Mouse (Mus musculus): ENCODE measurements at regions not wholly inside any gene's neighbourhood (a gene's known extent, or its start where the extent isn't known, plus 50 kb on each side); places are given as distances from the start of the nearest gene placed in this dataset.
"Not testable (repeated sequence)": the region's sequence is repeated elsewhere in the genome, so short reads cannot be mapped to it uniquely, and the experiment has no call there.

DNA sequence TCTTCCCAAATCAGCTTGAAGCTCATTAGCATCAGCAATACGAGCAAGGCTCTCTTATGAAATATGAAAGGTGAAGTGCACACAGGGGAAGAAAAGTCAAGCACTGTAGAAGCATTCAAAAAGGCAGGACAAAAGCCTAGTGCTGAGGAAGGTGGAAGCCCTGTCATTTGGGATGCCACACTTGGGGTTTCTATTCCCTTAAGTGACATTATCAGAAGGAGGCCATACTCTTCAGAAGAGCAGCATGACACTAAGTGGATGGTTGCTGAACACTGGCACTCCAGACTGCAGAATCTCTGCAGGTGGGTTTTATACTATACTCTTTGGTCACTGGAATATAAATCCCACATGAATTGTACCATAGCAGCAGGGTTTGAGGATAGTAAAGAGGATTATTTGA is 120.4 kb upstream of the Pcsk1 start:
- no peaks in the 10 kb centered on the region for H3K36me3 ChIP-seq (ENCODE audit: insufficient read depth, low read length)
- TF ChIP-seq POU5F1 (IDR thresholded peaks at IDR 0.05; ENCODE audit: borderline replicate concordance, low read length) (no peak), NANOG (IDR thresholded peaks at IDR 0.05; ENCODE audit: borderline replicate concordance, low read length) (no peak), CTCF (conservative IDR thresholded peaks at IDR 0.05; ENCODE audit: low read length) (no peak)
- no peaks in the 10 kb centered on the region for H3K9me3 ChIP-seq (ENCODE audit: low read length)
- H3K4me1 ChIP-seq (replicated peaks; ENCODE audit: low read depth, low read length): no peaks in the 10 kb centered on the region
- no peak overlapping the region for H3K4me3 ChIP-seq (replicated peaks; ENCODE audit: low read length)
- H3K27me3 ChIP-seq (ENCODE audit: insufficient read depth, low read length): no peaks in the 10 kb centered on the region

- Histone ChIP-seq H3K4me3 (replicated peaks; ENCODE audit: low read length) (no peak overlapping the region), H3K27me3 (ENCODE audit: insufficient read depth, low read length) (no peaks in the 10 kb centered on the region), H3K36me3 (ENCODE audit: insufficient read depth, low read length) (no peaks in the 10 kb centered on the region), H3K4me1 (replicated peaks; ENCODE audit: low read depth, low read length) (no peaks in the 10 kb centered on the region), H3K9me3 (ENCODE audit: low read length) (no peaks in the 10 kb centered on the region)
- TF ChIP-seq POU5F1 (IDR thresholded peaks at IDR 0.05; ENCODE audit: borderline replicate concordance, low read length): no peak
- no peak for TF ChIP-seq CTCF (conservative IDR thresholded peaks at IDR 0.05; ENCODE audit: low read length)
- no peak for TF ChIP-seq NANOG (IDR thresholded peaks at IDR 0.05; ENCODE audit: borderline replicate concordance, low read length)
These were observed 133.8 kb upstream of the Pcsk1 start for GRCm38 (mm10) chr13:74955876-74956275.

DNA sequence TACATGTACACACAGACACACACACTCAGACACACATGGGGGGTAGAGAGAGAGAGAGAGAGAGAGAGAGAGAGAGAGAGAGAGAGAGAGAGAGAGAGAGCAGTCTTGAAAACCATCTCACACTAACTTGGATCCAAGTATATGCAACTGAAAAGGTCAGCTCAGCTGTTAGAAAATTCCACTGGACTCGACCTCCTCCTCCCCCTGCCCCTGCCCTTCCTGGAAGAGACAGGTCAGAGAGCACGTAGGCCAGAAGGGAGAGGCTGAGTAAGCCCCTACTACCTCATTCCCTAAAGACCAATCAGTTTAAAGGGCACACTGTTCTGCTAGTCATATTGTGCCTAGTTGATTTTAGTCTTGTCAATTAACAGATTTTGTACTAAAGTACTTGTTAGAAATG is 105.0 kb upstream of the Cast start:
- not testable (repeated sequence) for H3K4me3 ChIP-seq (replicated peaks; ENCODE audit: low read length); H3K36me3 ChIP-seq (ENCODE audit: insufficient read depth, low read length); H3K9me3 ChIP-seq (ENCODE audit: low read length); H3K4me1 ChIP-seq (replicated peaks; ENCODE audit: low read depth, low read length); H3K27me3 ChIP-seq (ENCODE audit: insufficient read depth, low read length)

DNA sequence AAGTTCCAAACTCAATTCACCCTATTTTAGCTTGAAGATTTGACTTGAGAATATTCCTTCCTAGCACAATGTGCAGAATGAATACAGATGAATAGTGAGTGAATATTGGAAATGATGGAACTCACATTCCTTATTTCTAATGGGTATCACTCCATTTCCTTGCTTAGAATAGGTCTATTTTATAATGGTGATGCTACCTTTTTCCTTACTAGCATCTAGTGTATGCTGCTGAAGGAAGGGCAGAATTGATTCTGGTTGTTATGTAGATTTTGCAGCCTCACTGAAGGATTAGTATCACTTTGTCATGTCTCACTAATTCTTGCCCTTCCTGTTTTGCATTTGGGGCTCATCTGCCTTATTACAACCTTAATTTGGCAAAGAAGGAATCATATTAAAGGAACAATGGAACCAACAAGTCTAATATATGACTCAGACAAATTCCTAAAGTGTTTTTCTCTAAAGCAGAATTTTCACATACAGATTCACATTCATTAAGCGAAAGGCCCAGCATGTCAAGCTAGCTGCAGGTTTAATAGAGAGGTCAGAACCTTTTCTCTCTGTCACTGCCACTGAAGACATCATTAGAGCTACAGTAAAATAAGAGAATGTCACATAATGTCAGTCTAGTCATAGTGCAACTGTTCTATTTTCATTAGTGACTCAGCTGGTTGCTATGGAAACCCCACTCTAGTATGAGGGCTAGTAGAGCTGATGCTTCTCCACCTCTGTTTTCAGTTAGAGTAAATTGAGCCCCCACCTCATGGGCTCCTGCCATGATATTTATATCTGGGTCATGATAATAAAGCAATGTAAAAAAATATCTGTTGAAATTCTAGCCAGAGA is 94.8 kb upstream of the Cast start:
- H3K36me3 ChIP-seq (ENCODE audit: insufficient read depth, low read length): no peaks in the 10 kb centered on the region
- no peaks in the 10 kb centered on the region for H3K4me1 ChIP-seq (replicated peaks; ENCODE audit: low read depth, low read length)

DNA sequence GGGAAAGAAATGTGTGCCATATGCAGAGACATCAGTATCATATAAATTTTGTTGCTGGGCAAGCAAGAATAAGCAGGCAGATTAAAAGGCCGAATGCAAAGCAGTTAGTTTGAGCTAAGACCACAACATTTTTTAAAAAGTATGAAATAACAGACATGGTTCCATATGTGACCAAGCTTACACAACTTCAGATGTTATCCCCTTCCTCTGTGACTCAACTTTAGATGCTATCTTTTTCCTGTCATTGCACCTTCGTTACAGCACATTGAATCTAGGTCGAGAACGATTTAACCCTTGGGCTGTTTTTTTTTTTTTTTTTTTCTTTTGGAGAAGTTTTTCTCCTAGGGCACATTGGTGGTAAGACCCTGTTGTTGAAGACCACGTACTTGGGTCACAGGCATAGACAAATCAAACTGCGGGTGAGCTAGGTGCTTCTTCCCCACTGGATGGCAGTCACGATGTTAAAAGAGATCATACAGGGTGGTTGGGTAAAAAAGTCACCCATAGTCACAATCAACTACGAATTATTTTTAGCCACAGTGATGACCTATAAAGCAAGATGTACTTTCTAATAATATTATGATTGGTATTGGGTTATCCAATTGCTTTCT is 81.4 kb upstream of the Cast start:
- Histone ChIP-seq H3K36me3 (ENCODE audit: insufficient read depth, low read length) (no peaks in the 10 kb centered on the region), H3K4me1 (replicated peaks; ENCODE audit: low read depth, low read length) (no peaks in the 10 kb centered on the region), H3K9me3 (ENCODE audit: low read length) (peaks cover 28% of the 10 kb centered on the region), H3K4me3 (replicated peaks; ENCODE audit: low read length) (no peak overlapping the region), H3K27me3 (ENCODE audit: insufficient read depth, low read length) (no peaks in the 10 kb centered on the region)
- TF ChIP-seq CTCF (conservative IDR thresholded peaks at IDR 0.05; ENCODE audit: low read length): no peak
- TF ChIP-seq POU5F1 (IDR thresholded peaks at IDR 0.05; ENCODE audit: borderline replicate concordance, low read length): no peak
- TF ChIP-seq NANOG (IDR thresholded peaks at IDR 0.05; ENCODE audit: borderline replicate concordance, low read length): no peak

More for the DNA sequence above, 94.8 kb upstream of the Cast start:
- Histone ChIP-seq H3K9me3 (ENCODE audit: low read length) (no peaks in the 10 kb centered on the region), H3K27me3 (ENCODE audit: insufficient read depth, low read length) (no peaks in the 10 kb centered on the region), H3K4me3 (replicated peaks; ENCODE audit: low read length) (no peak overlapping the region)
- TF ChIP-seq POU5F1 (IDR thresholded peaks at IDR 0.05; ENCODE audit: borderline replicate concordance, low read length): no peak
- TF ChIP-seq CTCF (conservative IDR thresholded peaks at IDR 0.05; ENCODE audit: low read length): no peak
- TF ChIP-seq NANOG (IDR thresholded peaks at IDR 0.05; ENCODE audit: borderline replicate concordance, low read length): no peak

DNA sequence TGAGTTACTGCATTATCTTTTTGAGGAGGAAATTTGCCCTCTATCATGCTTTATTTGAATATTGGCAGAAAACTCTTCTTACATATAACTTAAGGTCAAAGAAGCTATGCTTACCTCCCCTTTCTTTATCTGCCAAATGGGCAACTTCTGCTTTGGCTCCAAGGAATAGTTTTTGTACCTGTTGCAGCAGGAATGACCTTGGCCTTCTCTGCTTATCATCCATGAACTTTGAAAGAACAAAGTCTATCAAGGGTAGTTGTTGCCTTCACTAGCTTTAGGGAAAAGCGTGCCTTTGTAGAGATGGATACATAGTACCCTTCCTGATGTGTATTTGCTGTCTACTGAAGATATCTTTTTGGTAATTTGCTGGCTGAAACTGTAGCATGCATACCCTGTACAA is 59.1 kb upstream of the Cast start:
- TF ChIP-seq NANOG (IDR thresholded peaks at IDR 0.05; ENCODE audit: borderline replicate concordance, low read length) (no peak), POU5F1 (IDR thresholded peaks at IDR 0.05; ENCODE audit: borderline replicate concordance, low read length) (no peak), CTCF (conservative IDR thresholded peaks at IDR 0.05; ENCODE audit: low read length) (no peak)
- no peaks in the 10 kb centered on the region for H3K36me3 ChIP-seq (ENCODE audit: insufficient read depth, low read length)
- H3K27me3 ChIP-seq (ENCODE audit: insufficient read depth, low read length): no peaks in the 10 kb centered on the region
- H3K4me1 ChIP-seq (replicated peaks; ENCODE audit: low read depth, low read length): no peaks in the 10 kb centered on the region
- H3K4me3 ChIP-seq (replicated peaks; ENCODE audit: low read length): no peak overlapping the region
- H3K9me3 ChIP-seq (ENCODE audit: low read length): no peaks in the 10 kb centered on the region

GRCm38 (mm10) chr13:74864000-74864399 is 55.4 kb upstream of the Cast start:
- TF ChIP-seq NANOG (IDR thresholded peaks at IDR 0.05; ENCODE audit: borderline replicate concordance, low read length): no peak
- TF ChIP-seq CTCF (conservative IDR thresholded peaks at IDR 0.05; ENCODE audit: low read length): no peak
- no peak for TF ChIP-seq POU5F1 (IDR thresholded peaks at IDR 0.05; ENCODE audit: borderline replicate concordance, low read length)
- H3K4me1 ChIP-seq (replicated peaks; ENCODE audit: low read depth, low read length): no peaks in the 10 kb centered on the region
- H3K9me3 ChIP-seq (ENCODE audit: low read length): peaks cover 4% of the 10 kb centered on the region; the same call in 1 of the 2 replicates

GRCm38 (mm10) chr13:74861373-74861970 is 52.9 kb upstream of the Cast start:
- H3K9me3 ChIP-seq (ENCODE audit: low read length): peaks cover 4% of the 10 kb centered on the region; the same call in 1 of the 2 replicates

More at GRCm38 (mm10) chr13:74864000-74864399, 55.4 kb upstream of the Cast start:
- Histone ChIP-seq H3K36me3 (ENCODE audit: insufficient read depth, low read length) (no peaks in the 10 kb centered on the region), H3K27me3 (ENCODE audit: insufficient read depth, low read length) (no peaks in the 10 kb centered on the region), H3K4me3 (replicated peaks; ENCODE audit: low read length) (no peak overlapping the region)

More at GRCm38 (mm10) chr13:74861373-74861970, 52.9 kb upstream of the Cast start:
- Histone ChIP-seq H3K4me3 (replicated peaks; ENCODE audit: low read length) (no peak overlapping the region), H3K27me3 (ENCODE audit: insufficient read depth, low read length) (no peaks in the 10 kb centered on the region), H3K36me3 (ENCODE audit: insufficient read depth, low read length) (no peaks in the 10 kb centered on the region), H3K4me1 (replicated peaks; ENCODE audit: low read depth, low read length) (no peaks in the 10 kb centered on the region)
- TF ChIP-seq NANOG (IDR thresholded peaks at IDR 0.05; ENCODE audit: borderline replicate concordance, low read length) (no peak), CTCF (conservative IDR thresholded peaks at IDR 0.05; ENCODE audit: low read length) (peak; percentile 45)

Data from E14TG2a.4 (cell line).